Mouse (Mus musculus): ENCODE data around the gene Cntrl. TPM values are rescaled to one million over a fixed set of nuclear protein-coding genes. Genes with fewer than 3 reads are reported as not detected.
A peak's percentile ranks its signal among the peaks of the same experiment; 100 is the strongest.

The Cntrl gene
- polyA plus RNA-seq (2012; rRNA removed), result 20.8 and 23.7 TPM in 2 replicates

GRCm38 (mm10) chr2:35109141-35109923 lies at the start of gene Cntrl:
TSS of gene Cntrl (plus strand) at chr2:35109492.
- DNase-seq (ENCODE audit: low spot score), result peak; percentile 95

DNA sequence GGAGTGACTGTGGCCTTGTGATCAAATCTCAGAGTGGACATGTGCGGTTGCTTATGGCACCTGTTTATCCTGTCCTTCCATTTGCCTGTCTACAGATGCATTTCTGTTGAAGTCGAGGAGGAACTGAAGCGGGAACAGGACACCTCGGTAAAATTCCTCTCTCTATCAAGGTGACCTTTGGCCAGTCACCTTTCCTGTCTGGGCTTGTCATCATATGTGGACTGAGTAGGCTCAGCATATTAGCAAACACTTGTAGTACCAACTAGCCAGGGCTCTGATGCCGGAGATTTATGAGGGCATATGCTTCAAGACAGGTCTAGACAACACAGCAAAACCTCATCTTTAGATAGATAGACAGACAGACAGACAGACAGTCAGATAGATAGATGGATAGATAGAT lies 49.0 kb upstream of the Cntrl start:
- no peak for DNase-seq (ENCODE audit: low spot score)

GRCm38 (mm10) chr2:35060897-35061296 lies 48.4 kb upstream of the Cntrl start:
- DNase-seq (ENCODE audit: low spot score), result no peak

DNA sequence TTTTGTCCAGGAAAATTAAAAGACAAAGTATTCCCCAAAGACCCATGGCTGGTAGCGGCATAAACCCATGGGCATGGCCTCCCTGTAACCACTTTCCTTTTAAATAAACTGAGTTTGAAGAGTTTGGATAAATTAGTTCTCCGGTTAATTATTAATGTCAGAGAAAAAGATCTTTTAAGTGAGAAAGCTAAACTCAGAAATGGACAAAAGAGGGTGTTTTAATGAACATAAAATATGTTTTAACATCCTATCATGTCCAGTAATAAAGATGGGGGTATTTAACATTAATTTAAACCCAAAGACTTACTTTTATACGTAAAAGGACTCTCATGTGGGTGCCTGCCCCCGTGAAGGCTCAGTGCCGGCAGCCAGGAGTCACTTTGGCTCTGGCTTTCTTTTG lies 48.0 kb upstream of the Cntrl start, which contains the start of gene Hc:
Gene Hc (minus strand): TSS at position 101 of the 400 bp plus-strand sequence.
- no peak for DNase-seq (ENCODE audit: low spot score)

DNA sequence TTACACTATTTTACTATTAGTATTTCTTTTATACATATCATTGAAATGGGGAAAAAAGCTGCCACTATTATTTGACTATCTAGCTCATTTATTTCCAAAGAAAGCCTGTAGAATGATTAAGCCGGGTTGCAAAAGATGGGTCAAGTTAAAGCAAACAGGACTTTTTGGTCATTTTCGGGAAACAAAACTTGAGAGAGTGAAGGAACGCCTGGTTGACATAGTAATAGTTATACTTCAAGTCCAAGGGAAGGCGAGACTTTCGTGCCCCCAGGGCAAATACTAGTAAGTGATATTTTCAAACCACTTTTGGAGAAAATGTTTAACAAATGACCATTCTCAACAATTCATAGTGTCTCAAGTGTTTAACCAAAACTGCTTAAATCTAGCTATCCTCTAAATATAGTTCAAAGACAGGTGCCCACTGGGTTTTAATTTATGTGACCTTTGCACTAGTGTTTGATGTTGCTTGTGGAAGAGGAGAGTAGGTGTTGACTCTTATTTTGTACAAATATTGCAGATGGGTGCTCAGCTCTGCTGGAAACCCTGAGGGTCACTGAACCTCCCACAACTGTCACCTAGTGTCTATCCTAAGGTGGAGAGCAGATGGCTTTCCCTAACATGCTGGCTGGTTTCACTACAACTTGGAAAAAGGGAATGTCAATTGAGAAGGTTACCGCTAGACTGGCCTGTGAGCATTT lies 45.8 kb upstream of the Cntrl start:
- DNase-seq (ENCODE audit: low spot score), result no peak

GRCm38 (mm10) chr2:35066525-35067082 lies 42.7 kb upstream of the Cntrl start:
- no peak for DNase-seq (ENCODE audit: low spot score)

- no peak for DNase-seq (ENCODE audit: low spot score)
These were observed 42.2 kb upstream of the Cntrl start for GRCm38 (mm10) chr2:35067117-35067516.

DNA sequence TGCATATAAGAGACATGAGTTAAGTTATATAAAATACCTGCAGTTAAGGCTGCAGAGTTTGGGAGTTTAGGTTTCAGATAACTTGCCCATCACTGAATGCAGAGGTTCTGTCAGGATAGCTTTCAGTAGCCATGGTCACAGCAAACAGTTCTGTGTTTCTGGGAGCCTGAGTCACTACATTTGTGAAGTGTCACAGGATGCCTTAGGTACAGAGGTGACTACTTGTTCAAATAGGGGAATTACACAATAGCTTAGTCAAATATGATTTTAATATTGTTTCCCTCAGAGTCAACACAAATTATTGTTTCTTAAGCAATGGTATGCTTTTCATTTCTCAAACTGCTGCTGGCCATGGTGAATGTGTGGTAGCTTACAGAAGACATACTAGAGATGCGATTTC lies 40.2 kb upstream of the Cntrl start:
- no peak for DNase-seq (ENCODE audit: low spot score)

DNA sequence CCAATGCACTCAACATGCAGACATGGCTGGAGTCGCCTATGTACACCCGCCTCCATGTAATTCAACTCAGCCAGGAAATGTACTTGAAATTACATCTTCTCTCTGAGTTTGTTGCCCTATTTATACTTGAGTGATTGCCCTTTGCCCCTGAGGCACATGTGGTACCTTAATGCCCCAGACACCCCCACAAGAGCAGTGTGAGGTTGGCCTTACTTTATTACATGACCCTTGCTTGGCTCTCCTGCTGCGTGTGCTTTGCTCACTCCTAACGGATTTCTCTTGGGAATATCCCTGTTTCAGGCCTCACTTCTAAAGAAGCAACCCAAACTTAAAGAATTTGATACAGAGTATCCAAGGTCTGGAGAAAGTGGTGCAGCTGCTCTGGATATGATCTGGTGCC lies 39.0 kb upstream of the Cntrl start:
- DNase-seq (ENCODE audit: low spot score), result no peak

DNA sequence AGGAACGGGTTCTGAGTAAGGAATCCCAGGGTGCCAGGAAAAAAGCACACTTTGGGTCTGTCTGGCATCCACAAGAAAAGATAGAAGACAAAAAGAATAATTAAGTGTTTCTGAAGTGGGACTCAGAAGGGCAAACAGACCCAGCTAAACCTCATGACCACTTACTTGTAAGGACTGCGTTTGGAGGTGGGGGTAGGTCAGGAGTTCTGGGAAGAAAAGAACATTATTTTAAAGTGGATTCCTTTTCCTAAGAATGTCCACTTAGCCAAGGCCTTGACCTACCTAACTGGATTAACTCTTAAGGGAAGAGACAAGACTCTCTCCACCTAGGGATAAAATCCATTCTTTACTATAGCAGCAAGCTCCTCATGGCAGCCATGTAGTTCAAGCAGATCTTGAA lies 36.7 kb upstream of the Cntrl start:
- DNase-seq (ENCODE audit: low spot score), result no peak

GRCm38 (mm10) chr2:35074328-35074727 lies 35.0 kb upstream of the Cntrl start:
- no peak for DNase-seq (ENCODE audit: low spot score)

- no peak for DNase-seq (ENCODE audit: low spot score)
These were observed 30.1 kb upstream of the Cntrl start for GRCm38 (mm10) chr2:35079166-35079565.

- DNase-seq (ENCODE audit: low spot score), result no peak
These were observed 21.9 kb upstream of the Cntrl start for GRCm38 (mm10) chr2:35087418-35087817.

GRCm38 (mm10) chr2:35100529-35100928 lies 8.8 kb upstream of the Cntrl start:
- DNase-seq (ENCODE audit: low spot score), result no peak

- no peak for DNase-seq (ENCODE audit: low spot score)
These were observed 7.8 kb upstream of the Cntrl start, which contains the start of gene AI182371 for GRCm38 (mm10) chr2:35101443-35101842. TSS of gene AI182371 (minus strand) at chr2:35101543.

GRCm38 (mm10) chr2:35102777-35103176 lies 6.5 kb upstream of the Cntrl start:
- DNase-seq (ENCODE audit: low spot score), result no peak

DNA sequence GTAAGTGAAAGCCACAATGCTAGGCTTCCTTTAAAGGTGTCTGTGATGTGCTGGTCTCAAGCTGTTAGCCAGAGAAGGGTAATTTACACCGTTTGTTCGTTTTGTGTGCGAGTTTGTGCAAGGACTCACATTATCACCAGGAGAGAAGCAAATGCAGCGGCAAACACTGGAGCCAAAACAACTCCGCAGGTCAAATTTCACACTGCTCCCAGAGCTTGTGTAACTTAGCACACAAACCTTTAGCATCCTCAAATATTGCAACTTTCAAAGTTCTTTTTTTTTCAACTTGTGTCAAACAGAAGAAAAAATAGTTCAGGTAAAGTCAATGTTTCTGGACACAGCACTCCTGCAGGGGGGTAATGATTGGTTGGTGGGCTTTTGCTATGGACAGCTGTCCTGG lies 5.7 kb upstream of the Cntrl start:
- no peak for DNase-seq (ENCODE audit: low spot score)

DNA sequence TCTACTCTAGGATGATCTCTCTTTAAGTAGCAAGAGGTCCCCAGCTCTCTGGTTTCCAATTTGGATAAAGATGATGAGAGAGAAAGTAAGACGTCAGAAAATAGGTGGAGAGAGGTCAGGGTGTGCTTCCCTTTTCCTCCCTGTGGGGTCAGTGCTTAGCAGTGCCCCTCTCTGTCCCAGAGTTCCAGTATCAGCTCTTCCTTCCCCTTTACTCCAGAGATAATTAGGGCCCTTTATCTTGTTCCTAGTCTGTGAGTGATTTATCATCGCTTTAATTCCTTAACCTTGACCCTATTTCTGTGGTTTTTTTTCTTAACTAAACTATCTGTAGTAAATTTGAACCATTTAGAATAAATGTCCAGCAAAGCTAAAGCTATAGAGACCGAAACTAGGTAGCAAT lies 4.4 kb upstream of the Cntrl start:
- DNase-seq (ENCODE audit: low spot score), result no peak

- no peak for DNase-seq (ENCODE audit: low spot score)
These were observed 1.2 kb upstream of the Cntrl start for GRCm38 (mm10) chr2:35107984-35108635.

GRCm38 (mm10) chr2:35108712-35109111 lies 580 bp upstream of the Cntrl start:
- DNase-seq (ENCODE audit: low spot score), result no peak

GRCm38 (mm10) chr2:35109924-35110304 lies 622 bp downstream of the Cntrl start:
- DNase-seq (ENCODE audit: low spot score), result no peak

DNA sequence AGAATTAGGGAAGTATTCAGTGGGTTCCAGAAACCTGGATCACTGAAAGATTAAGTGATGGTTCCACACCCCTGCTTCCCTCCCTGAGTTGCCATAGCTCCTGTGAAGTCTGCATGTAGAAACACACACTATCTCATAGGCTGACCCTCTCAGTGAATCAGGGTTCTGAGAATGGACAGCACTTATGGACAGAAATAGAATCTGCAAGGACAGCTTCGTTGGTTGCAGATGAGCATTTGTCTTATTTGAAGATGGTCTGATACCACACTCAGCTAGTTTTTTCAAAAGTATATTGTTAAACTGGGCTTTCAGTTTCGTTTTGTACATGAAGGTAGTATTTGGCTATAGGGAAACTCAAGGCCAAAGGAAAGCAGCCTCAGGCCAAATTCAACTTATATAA lies 1.2 kb downstream of the Cntrl start:
- DNase-seq (ENCODE audit: low spot score), result no peak

Data from urinary bladder, adult 2 months (tissue).